Mouse (Mus musculus): ENCODE results near the gene Siah1b.

DNA sequence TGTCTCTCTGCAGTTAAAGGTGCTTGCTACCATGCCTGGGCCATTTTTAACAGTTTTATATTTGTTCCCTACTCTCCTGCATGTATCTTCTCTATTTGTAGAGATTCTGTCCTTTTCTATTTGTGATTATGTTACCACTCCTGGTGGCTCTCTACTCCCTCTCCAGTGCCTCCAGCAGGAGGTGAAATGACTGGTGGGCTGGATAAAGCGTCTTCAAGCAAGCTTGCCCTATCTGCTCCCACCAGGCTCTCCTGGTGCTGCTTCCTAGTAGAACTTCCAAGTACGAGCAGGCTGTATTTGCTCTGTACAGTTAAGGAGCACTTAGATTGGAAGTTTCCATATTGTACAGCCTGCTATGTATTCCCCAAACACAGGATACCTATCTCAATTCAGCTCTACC is 19.5 kb upstream of the Siah1b start:
- TF ChIP-seq CEBPB (IDR thresholded peaks at IDR 0.05; ENCODE audit: insufficient read depth, poor library complexity, severe bottlenecking) (no peak), USF1 (IDR thresholded peaks at IDR 0.05; ENCODE audit: low read depth) (no peak), MYOD1 (IDR thresholded peaks at IDR 0.05; ENCODE audit: control insufficient read depth in 1 of 3, insufficient read length in 2 of 3, low read depth in 2 of 3) (no peak), E2F4 (IDR thresholded peaks at IDR 0.05; ENCODE audit: insufficient read depth) (no peak), TCF12 (IDR thresholded peaks at IDR 0.05; ENCODE audit: insufficient read depth, poor library complexity, severe bottlenecking) (no peak), REST (IDR thresholded peaks at IDR 0.05; ENCODE audit: insufficient read depth, insufficient read length) (no peak), POLR2A (IDR thresholded peaks at IDR 0.05; ENCODE audit: insufficient read length, low read depth) (no peak), POLR2AphosphoS2 (IDR thresholded peaks at IDR 0.05; ENCODE audit: insufficient read length, low read depth) (no peak), MAX (IDR thresholded peaks at IDR 0.05; ENCODE audit: low read depth) (no peak)
